Mouse (Mus musculus): ENCODE measurements at regions not wholly inside any gene's neighbourhood (a gene's known extent, or its start where the extent isn't known, plus 50 kb on each side); places are given as distances from the start of the nearest gene placed in this dataset.

- Histone ChIP-seq H3K27me3 (replicated peaks; ENCODE audit: control insufficient read depth, insufficient read depth, low read length) (peaks cover 30% of the 10 kb centered on the region; the same call in 1 of the 2 replicates), H3K4me2 (ENCODE audit: low read length) (peak overlapping the region; percentile 18), H3K36me3 (ENCODE audit: control insufficient read depth, insufficient read depth, low read length) (no peaks in the 10 kb centered on the region), H3K9me3 (replicated peaks; ENCODE audit: control insufficient read depth, low read length) (no peaks in the 10 kb centered on the region), H3K4me3 (ENCODE audit: low read depth, low read length) (no peak overlapping the region), H3K9ac (ENCODE audit: low read length) (no peak overlapping the region), H3K4me1 (ENCODE audit: control insufficient read depth, insufficient read depth, low read length) (peaks cover 9% of the 10 kb centered on the region), H3K27ac (ENCODE audit: low read depth, low read length) (no peak overlapping the region)
- DNase-seq (ENCODE audit: low spot score) (peak; percentile 53), ATAC-seq (no peak)
- 6% methylated on average over 13 of the region's 13 CpGs for WGBS
Observed at GRCm38 (mm10) chr7:36071774-36072173, 269.0 kb upstream of the Zfp507 start.

- DNase-seq (ENCODE audit: low spot score) (no peak), ATAC-seq (no peak)
- WGBS: 76% methylated on average over 3 of the region's 3 CpGs
- no peaks in the 10 kb centered on the region for H3K36me3 ChIP-seq (ENCODE audit: control insufficient read depth, insufficient read depth, low read length)
- H3K4me3 ChIP-seq (ENCODE audit: low read depth, low read length): no peak overlapping the region
- H3K27ac ChIP-seq (ENCODE audit: low read depth, low read length): no peak overlapping the region
- H3K4me2 ChIP-seq (ENCODE audit: low read length): no peak overlapping the region
- H3K9me3 ChIP-seq (replicated peaks; ENCODE audit: control insufficient read depth, low read length): no peaks in the 10 kb centered on the region
- peaks cover 8% of the 10 kb centered on the region; the same call in 1 of the 2 replicates for H3K27me3 ChIP-seq (replicated peaks; ENCODE audit: control insufficient read depth, insufficient read depth, low read length)
- H3K9ac ChIP-seq (ENCODE audit: low read length): no peak overlapping the region
- H3K4me1 ChIP-seq (ENCODE audit: control insufficient read depth, insufficient read depth, low read length): no peaks in the 10 kb centered on the region
Observed at GRCm38 (mm10) chr7:36066725-36067124, 263.9 kb upstream of the Zfp507 start.

- 83% methylated on average over 4 of the region's 4 CpGs for WGBS
- no peaks in the 10 kb centered on the region for H3K27me3 ChIP-seq (replicated peaks; ENCODE audit: control insufficient read depth, insufficient read depth, low read length)
- ATAC-seq: no peak
- no peak overlapping the region for H3K9ac ChIP-seq (ENCODE audit: low read length)
- no peaks in the 10 kb centered on the region for H3K4me1 ChIP-seq (ENCODE audit: control insufficient read depth, insufficient read depth, low read length)
- H3K9me3 ChIP-seq (replicated peaks; ENCODE audit: control insufficient read depth, low read length): no peaks in the 10 kb centered on the region
- H3K27ac ChIP-seq (ENCODE audit: low read depth, low read length): no peak overlapping the region
- no peak overlapping the region for H3K4me3 ChIP-seq (ENCODE audit: low read depth, low read length)
- DNase-seq (ENCODE audit: low spot score): no peak
- no peaks in the 10 kb centered on the region for H3K36me3 ChIP-seq (ENCODE audit: control insufficient read depth, insufficient read depth, low read length)
- no peak overlapping the region for H3K4me2 ChIP-seq (ENCODE audit: low read length)
Observed at GRCm38 (mm10) chr7:36061679-36062078, 258.9 kb upstream of the Zfp507 start.

GRCm38 (mm10) chr7:36060426-36060825, 257.6 kb upstream of the Zfp507 start:
- WGBS: 58% methylated on average over 4 of the region's 4 CpGs
- Histone ChIP-seq H3K4me1 (ENCODE audit: control insufficient read depth, insufficient read depth, low read length) (no peaks in the 10 kb centered on the region), H3K27ac (ENCODE audit: low read depth, low read length) (no peak overlapping the region), H3K27me3 (replicated peaks; ENCODE audit: control insufficient read depth, insufficient read depth, low read length) (no peaks in the 10 kb centered on the region), H3K9ac (ENCODE audit: low read length) (no peak overlapping the region), H3K36me3 (ENCODE audit: control insufficient read depth, insufficient read depth, low read length) (no peaks in the 10 kb centered on the region), H3K4me2 (ENCODE audit: low read length) (no peak overlapping the region), H3K4me3 (ENCODE audit: low read depth, low read length) (no peak overlapping the region), H3K9me3 (replicated peaks; ENCODE audit: control insufficient read depth, low read length) (no peaks in the 10 kb centered on the region)
- DNase-seq (ENCODE audit: low spot score): no peak
- no peak for ATAC-seq

GRCm38 (mm10) chr7:36046053-36046452, 243.2 kb upstream of the Zfp507 start:
- ATAC-seq (no peak), DNase-seq (ENCODE audit: low spot score) (no peak)
- Histone ChIP-seq H3K4me2 (ENCODE audit: low read length) (no peak overlapping the region), H3K27ac (ENCODE audit: low read depth, low read length) (no peak overlapping the region), H3K27me3 (replicated peaks; ENCODE audit: control insufficient read depth, insufficient read depth, low read length) (no peaks in the 10 kb centered on the region), H3K4me3 (ENCODE audit: low read depth, low read length) (no peak overlapping the region), H3K36me3 (ENCODE audit: control insufficient read depth, insufficient read depth, low read length) (no peaks in the 10 kb centered on the region), H3K9ac (ENCODE audit: low read length) (no peak overlapping the region), H3K9me3 (replicated peaks; ENCODE audit: control insufficient read depth, low read length) (no peaks in the 10 kb centered on the region), H3K4me1 (ENCODE audit: control insufficient read depth, insufficient read depth, low read length) (no peaks in the 10 kb centered on the region)
- WGBS: 86% methylated on average over 8 of the region's 8 CpGs

GRCm38 (mm10) chr7:36031881-36032280, 229.1 kb upstream of the Zfp507 start:
- DNase-seq (ENCODE audit: low spot score): no peak
- H3K9me3 ChIP-seq (replicated peaks; ENCODE audit: control insufficient read depth, low read length): no peaks in the 10 kb centered on the region
- WGBS: 95% methylated on average over 3 of the region's 3 CpGs

GRCm38 (mm10) chr7:36023015-36023414, 220.2 kb upstream of the Zfp507 start:
- Histone ChIP-seq H3K27ac (ENCODE audit: low read depth, low read length) (no peak overlapping the region), H3K4me3 (ENCODE audit: low read depth, low read length) (no peak overlapping the region), H3K4me1 (ENCODE audit: control insufficient read depth, insufficient read depth, low read length) (no peaks in the 10 kb centered on the region), H3K4me2 (ENCODE audit: low read length) (no peak overlapping the region), H3K9me3 (replicated peaks; ENCODE audit: control insufficient read depth, low read length) (no peaks in the 10 kb centered on the region), H3K27me3 (replicated peaks; ENCODE audit: control insufficient read depth, insufficient read depth, low read length) (no peaks in the 10 kb centered on the region), H3K9ac (ENCODE audit: low read length) (no peak overlapping the region), H3K36me3 (ENCODE audit: control insufficient read depth, insufficient read depth, low read length) (no peaks in the 10 kb centered on the region)
- DNase-seq (ENCODE audit: low spot score) (peak; percentile 13), ATAC-seq (no peak)
- WGBS: 86% methylated on average over 10 of the region's 10 CpGs

More at GRCm38 (mm10) chr7:36031881-36032280, 229.1 kb upstream of the Zfp507 start:
- Histone ChIP-seq H3K36me3 (ENCODE audit: control insufficient read depth, insufficient read depth, low read length) (no peaks in the 10 kb centered on the region), H3K4me1 (ENCODE audit: control insufficient read depth, insufficient read depth, low read length) (no peaks in the 10 kb centered on the region), H3K4me3 (ENCODE audit: low read depth, low read length) (no peak overlapping the region), H3K9ac (ENCODE audit: low read length) (no peak overlapping the region), H3K27ac (ENCODE audit: low read depth, low read length) (no peak overlapping the region), H3K4me2 (ENCODE audit: low read length) (no peak overlapping the region), H3K27me3 (replicated peaks; ENCODE audit: control insufficient read depth, insufficient read depth, low read length) (no peaks in the 10 kb centered on the region)
- no peak for ATAC-seq

- peak; percentile 86 for ATAC-seq
- Histone ChIP-seq H3K4me3 (ENCODE audit: low read depth, low read length) (no peak overlapping the region), H3K27ac (ENCODE audit: low read depth, low read length) (no peak overlapping the region), H3K9ac (ENCODE audit: low read length) (no peak overlapping the region), H3K36me3 (ENCODE audit: control insufficient read depth, insufficient read depth, low read length) (no peaks in the 10 kb centered on the region), H3K27me3 (replicated peaks; ENCODE audit: control insufficient read depth, insufficient read depth, low read length) (no peaks in the 10 kb centered on the region), H3K9me3 (replicated peaks; ENCODE audit: control insufficient read depth, low read length) (no peaks in the 10 kb centered on the region), H3K4me2 (ENCODE audit: low read length) (no peak overlapping the region), H3K4me1 (ENCODE audit: control insufficient read depth, insufficient read depth, low read length) (no peaks in the 10 kb centered on the region)
- WGBS: 58% methylated on average over 6 of the region's 6 CpGs
- peak; percentile 71 for DNase-seq (ENCODE audit: low spot score)
Observed at GRCm38 (mm10) chr7:36022489-36022888, 219.7 kb upstream of the Zfp507 start.

GRCm38 (mm10) chr7:36016926-36017753, 214.3 kb upstream of the Zfp507 start:
- H3K27me3 ChIP-seq (replicated peaks; ENCODE audit: control insufficient read depth, insufficient read depth, low read length): no peaks in the 10 kb centered on the region
- ATAC-seq: no peak
- H3K27ac ChIP-seq (ENCODE audit: low read depth, low read length): no peak overlapping the region
- H3K9ac ChIP-seq (ENCODE audit: low read length): no peak overlapping the region
- H3K36me3 ChIP-seq (ENCODE audit: control insufficient read depth, insufficient read depth, low read length): no peaks in the 10 kb centered on the region
- DNase-seq (ENCODE audit: low spot score): no peak
- no peak overlapping the region for H3K4me3 ChIP-seq (ENCODE audit: low read depth, low read length)
- H3K4me2 ChIP-seq (ENCODE audit: low read length): no peak overlapping the region
- H3K9me3 ChIP-seq (replicated peaks; ENCODE audit: control insufficient read depth, low read length): no peaks in the 10 kb centered on the region
- no peaks in the 10 kb centered on the region for H3K4me1 ChIP-seq (ENCODE audit: control insufficient read depth, insufficient read depth, low read length)
- 69% methylated on average over 19 of the region's 19 CpGs for WGBS
